Mouse (Mus musculus) midbrain, postnatal 0 days (tissue): ENCODE data around the gene Dnah1. TPM values are rescaled to one million over a fixed set of nuclear protein-coding genes. Genes with fewer than 3 reads are reported as not detected.

Experiments
- ATAC-seq: fragments of 200-750 bp; cut with Nextera tagmentation; 2 replicates; pipeline ENCODE4 v1.8.0; 2017; ENCODE audit warnings: moderate number of reproducible peaks, mild to moderate bottlenecking, moderate TSS enrichment, moderate library complexity; ENCODE audit not compliant: low FRiP score
- DNase-seq: peaks from one replicate; pipeline ENCODE4 v3.0.0-alpha.2; 2015; ENCODE audit warnings: low spot score
- H3K27ac ChIP-seq: fragments of 300-500 bp; sonication (generic); 2 replicates; pipeline ENCODE4 v1.5.1; 2014; ENCODE audit warnings: low read depth, mild to moderate bottlenecking, low read length, mixed read lengths
- H3K27me3 ChIP-seq: fragments of 300-500 bp; sonication (generic); 2 replicates; pipeline ENCODE4 v1.6.1; 2014; ENCODE audit warnings: low read length, control low read depth, mixed read lengths; ENCODE audit not compliant: insufficient read depth
- H3K36me3 ChIP-seq: fragments of 300-500 bp; sonication (generic); 2 replicates; pipeline ENCODE4 v1.6.1; 2014; ENCODE audit warnings: low read length, control low read depth, mixed read lengths; ENCODE audit not compliant: insufficient read depth
- H3K4me1 ChIP-seq: fragments of 300-500 bp; sonication (generic); 2 replicates; pipeline ENCODE4 v1.6.1; 2014; ENCODE audit warnings: mild to moderate bottlenecking, control low read depth, antibody characterized with exemption, low read length, mixed read lengths; ENCODE audit not compliant: insufficient read depth
- H3K4me2 ChIP-seq: fragments of 300-500 bp; sonication (generic); 2 replicates; pipeline ENCODE4 v1.6.1; 2014; ENCODE audit warnings: low read depth, mild to moderate bottlenecking, low read length, mixed read lengths; ENCODE audit not compliant: poor library complexity, severe bottlenecking
- H3K4me3 ChIP-seq: fragments of 300-500 bp; sonication (generic); 2 replicates; pipeline ENCODE4 v1.5.1; 2014; ENCODE audit warnings: low read depth, mild to moderate bottlenecking, low read length, moderate library complexity
- H3K9ac ChIP-seq: fragments of 300-500 bp; sonication (generic); replicated peaks from 2 replicates; pipeline ENCODE4 v1.6.1; 2014; ENCODE audit warnings: mild to moderate bottlenecking, low read length, moderate library complexity, mixed read lengths; ENCODE audit not compliant: poor library complexity, severe bottlenecking
- H3K9me3 ChIP-seq: fragments of 300-500 bp; sonication (generic); 2 replicates; pipeline ENCODE4 v1.6.1; 2016; ENCODE audit warnings: low read length, control low read depth
- CTCF ChIP-seq: IDR thresholded peaks from 2 replicates; pipeline ENCODE4 v1.5.1; 2016; ENCODE audit warnings: antibody characterized with exemption, mild to moderate bottlenecking
- WGBS: fragments of 180-500 bp; shearing (Covaris S2); extraction: QIAGEN DNeasy Blood & Tissue Kit; methylation state at CpG from one replicate; pipeline ENCODE4 v1.1.7; 2014; 5-methylcytosine and 5-hydroxymethylcytosine counted together
- polyA plus RNA-seq: library from polyadenylated mRNA; unstranded; fragments of >200 nt; fragmentation: Nextera tagmentation; extraction: Ambion mirVana; gene quantifications from 2 replicates; pipeline ENCODE4 v1.2.1, GENCODE M21; 2015
- total RNA-seq: library from RNA; depleted of rRNA; stranded (reverse); fragments of >200 nt; gene quantifications from 2 replicates; pipeline ENCODE4 v1.2.3, GENCODE M21; 2014

Dnah1 gene
- total and polyA plus RNA-seq, 2 experiments from 2014 or later: 3.4 to 7.8 TPM

DNA sequence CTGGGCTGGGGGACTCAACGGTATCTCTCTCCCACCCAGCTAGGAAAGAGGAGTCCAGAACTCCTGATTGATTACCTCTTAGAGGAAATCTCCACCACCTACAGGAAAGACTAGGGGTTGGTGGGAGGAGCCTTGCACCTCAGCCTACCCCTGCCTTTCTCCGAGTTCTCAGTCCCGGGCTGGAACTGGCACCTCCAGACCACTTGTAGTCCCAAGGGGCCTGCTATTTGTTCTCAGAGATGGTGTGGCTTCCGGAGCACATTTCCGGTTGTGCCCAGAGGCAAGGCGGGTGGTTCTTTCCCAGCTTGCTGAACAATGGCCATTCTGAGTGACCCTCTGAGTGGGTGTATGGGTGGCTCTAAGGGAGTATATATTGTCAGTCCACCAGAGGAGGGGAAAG is 95.5 kb downstream of the Dnah1 start:
- Histone ChIP-seq H3K4me1 (no peaks in the 10 kb centered on the region), H3K9ac (no peak overlapping the region), H3K4me2 (no peak overlapping the region), H3K36me3 (no peaks in the 10 kb centered on the region), H3K27me3 (no peaks in the 10 kb centered on the region), H3K4me3 (no peak overlapping the region), H3K9me3 (no peaks in the 10 kb centered on the region), H3K27ac (no peak overlapping the region)
- no peak for TF ChIP-seq CTCF
- 78% methylated on average over 6 of the region's 6 CpGs for WGBS
- DNase-seq (no peak), ATAC-seq (no peak)

- ATAC-seq (peak; percentile 33; the same call in 1 of the 2 replicates), DNase-seq (peak; percentile 70)
- Histone ChIP-seq H3K36me3 (no peaks in the 10 kb centered on the region), H3K27me3 (no peaks in the 10 kb centered on the region), H3K27ac (no peak overlapping the region), H3K9ac (no peak overlapping the region), H3K4me2 (no peak overlapping the region), H3K4me1 (no peaks in the 10 kb centered on the region), H3K4me3 (no peak overlapping the region), H3K9me3 (no peaks in the 10 kb centered on the region)
- TF ChIP-seq CTCF: no peak
- 65% methylated on average over 4 of the region's 4 CpGs for WGBS
These were observed 96.7 kb downstream of the Dnah1 start for GRCm38 (mm10) chr14:31226978-31227377.

DNA sequence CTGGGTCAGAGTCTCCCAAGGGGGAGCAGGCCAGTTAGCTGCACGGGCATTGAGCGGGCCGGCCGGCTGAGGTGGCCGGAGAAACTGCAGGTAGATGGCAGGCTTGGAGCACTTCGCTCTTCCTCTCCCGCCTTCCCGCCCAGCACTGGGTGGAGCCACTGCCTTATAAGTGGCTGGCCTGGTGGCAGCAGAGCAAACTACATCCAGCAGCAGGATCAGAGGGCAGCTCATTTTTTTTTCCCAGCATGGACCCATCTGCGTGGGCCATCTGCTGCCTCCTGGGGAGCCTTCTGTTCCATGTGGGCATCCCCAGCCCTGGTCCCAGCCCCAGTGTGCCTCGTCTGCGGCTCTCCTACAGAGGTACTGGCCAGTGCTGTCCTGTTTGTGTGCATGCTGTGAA is 106.0 kb downstream of the Dnah1 start, which contains the start of gene Sema3g:
Gene Sema3g (plus strand): TSS at position 195 of the 400 bp plus-strand sequence.
- WGBS: 13% methylated on average over 11 of the region's 11 CpGs
- peak; percentile 63 for DNase-seq
- Histone ChIP-seq H3K27ac (no peak within 1 kb of the TSS), H3K9ac (no peak within 1 kb of the TSS; the same call in 1 of the 2 replicates), H3K4me3 (no peak within 1 kb of the TSS), H3K36me3 (no peaks in the 10 kb centered on the region), H3K4me2 (no peak within 1 kb of the TSS), H3K9me3 (no peaks in the 10 kb centered on the region), H3K4me1 (no peaks in the 10 kb centered on the region), H3K27me3 (no peaks in the 10 kb centered on the region)
- peak; percentile 45 for ATAC-seq
- TF ChIP-seq CTCF: peak; percentile 72

GRCm38 (mm10) chr14:31216846-31217245 is 106.8 kb downstream of the Dnah1 start, which contains the start of gene Nisch:
Gene Nisch, minus strand, starts transcription at chr14:31216946.
- no peak within 1 kb of the TSS for H3K4me3 ChIP-seq
- no peak for TF ChIP-seq CTCF
- H3K9me3 ChIP-seq: no peaks in the 10 kb centered on the region
- H3K9ac ChIP-seq: no peak within 1 kb of the TSS
- no peaks in the 10 kb centered on the region for H3K36me3 ChIP-seq
- ATAC-seq (no peak), DNase-seq (no peak)
- H3K27ac ChIP-seq: no peak within 1 kb of the TSS
- H3K4me2 ChIP-seq: no peak within 1 kb of the TSS
- no peaks in the 10 kb centered on the region for H3K4me1 ChIP-seq
- no peaks in the 10 kb centered on the region for H3K27me3 ChIP-seq
- WGBS: 63% methylated on average over 2 of the region's 2 CpGs

DNA sequence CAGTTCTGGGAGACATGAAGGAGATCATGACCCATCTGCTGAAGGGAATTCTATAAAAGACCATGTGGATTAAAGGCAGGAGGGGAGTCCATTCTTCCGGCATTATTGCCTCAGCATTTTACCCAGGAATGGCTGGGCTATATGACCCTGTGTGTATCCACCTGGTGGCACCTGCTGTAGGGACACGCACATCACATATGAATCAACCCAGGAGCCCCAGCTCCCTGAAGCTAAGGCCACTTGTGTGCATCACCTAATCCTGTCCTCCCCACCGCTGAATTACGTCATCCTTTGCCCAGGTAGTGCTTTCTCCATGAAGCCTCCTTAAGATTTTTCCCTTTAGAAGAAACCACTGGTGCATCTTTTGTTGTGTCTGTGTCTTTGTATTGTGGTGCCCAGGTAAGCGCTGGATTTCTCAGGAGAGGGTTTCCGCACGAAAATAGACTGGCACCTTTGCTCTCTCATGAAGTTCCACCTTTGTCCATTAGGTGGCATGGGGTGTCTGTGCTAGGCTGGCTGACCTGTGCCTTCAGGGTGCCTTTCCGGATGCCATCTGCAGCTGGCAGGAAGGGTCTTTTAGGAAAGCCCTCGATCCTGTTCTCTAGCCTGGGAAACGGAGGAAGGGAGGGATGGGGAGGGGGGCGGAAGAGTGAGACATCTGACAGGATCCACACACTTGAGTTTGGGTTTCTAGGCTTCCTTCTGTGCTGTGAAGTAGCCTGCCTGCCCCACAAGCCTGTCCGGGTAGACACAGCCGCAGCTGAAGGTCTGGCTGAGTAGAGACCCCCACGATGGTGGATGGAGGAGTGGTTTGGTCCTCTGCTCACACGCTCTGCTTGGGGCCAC is 108.3 kb downstream of the Dnah1 start:
- TF ChIP-seq CTCF: peak; percentile 94
- Histone ChIP-seq H3K4me2 (no peak overlapping the region), H3K4me3 (no peak overlapping the region), H3K9me3 (no peaks in the 10 kb centered on the region), H3K4me1 (no peaks in the 10 kb centered on the region), H3K27ac (no peak overlapping the region), H3K9ac (no peak overlapping the region), H3K36me3 (no peaks in the 10 kb centered on the region), H3K27me3 (no peaks in the 10 kb centered on the region)
- 26% methylated on average over 15 of the region's 15 CpGs for WGBS
- DNase-seq (peak; percentile 82), ATAC-seq (peak; percentile 73)

DNA sequence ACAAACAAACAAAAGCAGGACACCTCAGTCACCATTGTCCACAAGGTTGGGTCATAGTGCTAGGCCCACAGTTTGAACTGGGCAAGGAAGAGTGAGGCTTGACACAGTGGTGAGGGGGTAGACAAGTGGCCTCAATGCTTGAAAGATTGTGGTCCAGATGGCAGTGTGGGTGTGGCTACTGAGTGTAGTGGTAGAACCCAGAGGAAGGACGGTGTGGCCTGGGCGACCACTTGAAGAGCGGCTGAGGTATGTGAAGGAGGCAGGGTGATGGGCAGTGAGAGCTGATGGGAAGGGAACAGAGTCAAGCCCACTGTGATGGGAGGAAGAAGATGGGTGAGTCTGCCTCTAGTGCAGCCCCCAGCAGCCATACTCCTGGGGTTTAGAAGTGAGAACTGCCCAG is 109.0 kb downstream of the Dnah1 start:
- TF ChIP-seq CTCF: no peak
- DNase-seq (no peak), ATAC-seq (no peak; the same call in 1 of the 2 replicates)
- H3K27me3 ChIP-seq: no peaks in the 10 kb centered on the region
- H3K36me3 ChIP-seq: no peaks in the 10 kb centered on the region
- no peak overlapping the region for H3K9ac ChIP-seq
- 94% methylated on average over 3 of the region's 3 CpGs for WGBS
- H3K4me3 ChIP-seq: no peak overlapping the region
- H3K4me1 ChIP-seq: no peaks in the 10 kb centered on the region
- no peak overlapping the region for H3K27ac ChIP-seq
- no peaks in the 10 kb centered on the region for H3K9me3 ChIP-seq
- no peak overlapping the region for H3K4me2 ChIP-seq
